In genomic region chr12:80229010-80229800, GRCm38 (mm10) we compare ENCODE assay signal across 9 mouse cellular contexts. TPM values are rescaled to one million over a fixed set of nuclear protein-coding genes. Genes with fewer than 3 reads are reported as not detected.
DNase-seq lines count a peak whose midpoint lies in the region; ATAC-seq and TF ChIP-seq lines count a peak whose summit lies in the region.
"Had no signal": no experiment of that assay in that cellular context is flagged by ENCODE, and none has a peak within 500 bp of the region (broad histone marks: within the 10 kb centered on the region; RNA-seq: fewer than 3 reads in every experiment).

No protein-coding gene starts in this region.

- H3K4me3 ChIP-seq in forebrain, embryonic 12.5 days (replicated peaks): no peak overlapping the region
- H3K4me3 ChIP-seq in forebrain, embryonic 16.5 days (replicated peaks; ENCODE audit: low read length): no peak overlapping the region
- no peak overlapping the region for H3K4me3 ChIP-seq in ES-Bruce4 (ENCODE audit: low read depth, low read length)
- H3K4me3 ChIP-seq in heart, embryonic 16.5 days (ENCODE audit: low read length): no peak overlapping the region
- no peak overlapping the region for H3K4me3 ChIP-seq in liver, embryonic 16.5 days (ENCODE audit: low read depth, low read length)

- no peak for ATAC-seq in forebrain, embryonic 12.5 days (ENCODE audit: low FRiP score)
- ATAC-seq in forebrain, embryonic 16.5 days: no peak
- no peak for ATAC-seq in heart, embryonic 16.5 days (replicated peaks; ENCODE audit: extremely low read depth, insufficient read depth, low FRiP score)
- no peak for ATAC-seq in liver, embryonic 16.5 days (ENCODE audit: low read depth)
- no peak for ATAC-seq in activated CD4-positive, CD25-positive, alpha-beta regulatory T cell, adult 4 months

- TF ChIP-seq CTCF in ES-Bruce4 (IDR thresholded peaks at IDR 0.05; ENCODE audit: low read depth, low read length): no peak

- H3K9ac ChIP-seq in forebrain, embryonic 12.5 days: no peak overlapping the region
- no peak overlapping the region for H3K9ac ChIP-seq in forebrain, embryonic 16.5 days (replicated peaks; ENCODE audit: low read depth, low read length)
- no peak overlapping the region for H3K9ac ChIP-seq in ES-Bruce4 (ENCODE audit: low read depth, poor library complexity, severe bottlenecking)
- H3K9ac ChIP-seq in heart, embryonic 16.5 days (ENCODE audit: low read length): peak overlapping the region; percentile 53
- no peak overlapping the region for H3K9ac ChIP-seq in liver, embryonic 16.5 days (ENCODE audit: low read depth, low read length)

- 64% methylated on average over 5 of the region's 5 CpGs for WGBS in forebrain, embryonic 12.5 days
- 71% methylated on average over 5 of the region's 5 CpGs for WGBS in forebrain, embryonic 16.5 days
- 28% methylated on average over 5 of the region's 5 CpGs for WGBS in heart, embryonic 16.5 days
- WGBS in liver, embryonic 16.5 days (ENCODE audit: insufficient replicate concordance): 14% methylated on average over 5 of the region's 5 CpGs

- peaks cover 54% of the 10 kb centered on the region for H3K4me1 ChIP-seq in forebrain, embryonic 12.5 days
- peaks cover 28% of the 10 kb centered on the region for H3K4me1 ChIP-seq in forebrain, embryonic 16.5 days (replicated peaks; ENCODE audit: control insufficient read depth, insufficient read depth, low read length)
- peaks cover 26% of the 10 kb centered on the region for H3K4me1 ChIP-seq in ES-Bruce4 (ENCODE audit: control insufficient read depth, insufficient read depth, low read length)
- H3K4me1 ChIP-seq in heart, embryonic 16.5 days (ENCODE audit: control insufficient read depth, insufficient read depth, low read length): peaks cover 79% of the 10 kb centered on the region
- H3K4me1 ChIP-seq in liver, embryonic 16.5 days (ENCODE audit: control insufficient read depth, low read depth, low read length): peaks cover 29% of the 10 kb centered on the region

- H3K27me3 ChIP-seq in forebrain, embryonic 12.5 days: no peaks in the 10 kb centered on the region
- H3K27me3 ChIP-seq in forebrain, embryonic 16.5 days (replicated peaks; ENCODE audit: control insufficient read depth, insufficient read depth, low read length): no peaks in the 10 kb centered on the region
- no peaks in the 10 kb centered on the region for H3K27me3 ChIP-seq in ES-Bruce4 (ENCODE audit: control insufficient read depth, insufficient read depth, low read length, poor library complexity, severe bottlenecking)
- no peaks in the 10 kb centered on the region for H3K27me3 ChIP-seq in heart, embryonic 16.5 days (ENCODE audit: control insufficient read depth, insufficient read depth, low read length)
- H3K27me3 ChIP-seq in liver, embryonic 16.5 days (ENCODE audit: control insufficient read depth, insufficient read depth, low read depth, low read length): no peaks in the 10 kb centered on the region
- H3K27me3 ChIP-seq: CH12.LX had no signal

- peak overlapping the region; percentile 48; the same call in 1 of the 2 replicates for H3K27ac ChIP-seq in forebrain, embryonic 12.5 days
- H3K27ac ChIP-seq in forebrain, embryonic 16.5 days (ENCODE audit: low read length): no peak overlapping the region; the same call in 1 of the 2 replicates
- H3K27ac ChIP-seq in ES-Bruce4 (ENCODE audit: insufficient read depth, low read length): peak overlapping the region; percentile 91
- H3K27ac ChIP-seq in heart, embryonic 16.5 days (ENCODE audit: low read length): peak overlapping the region; percentile 96
- peak overlapping the region; percentile 84 for H3K27ac ChIP-seq in liver, embryonic 16.5 days (ENCODE audit: low read length)

- no peak for TF ChIP-seq POLR2A in ES-Bruce4 (IDR thresholded peaks at IDR 0.05; ENCODE audit: insufficient read depth, low read length)

- DNase-seq in urinary bladder, adult 2 months (ENCODE audit: low spot score): no peak
- DNase-seq in adrenal gland, postnatal 36 days: no peak

- H3K9me3 ChIP-seq in forebrain, embryonic 12.5 days: no peaks in the 10 kb centered on the region
- H3K9me3 ChIP-seq in forebrain, embryonic 16.5 days (ENCODE audit: control insufficient read depth, low read length): no peaks in the 10 kb centered on the region
- H3K9me3 ChIP-seq in ES-Bruce4 (replicated peaks; ENCODE audit: control insufficient read depth, insufficient read depth, low read length, poor library complexity, severe bottlenecking): no peaks in the 10 kb centered on the region
- H3K9me3 ChIP-seq in heart, embryonic 16.5 days (replicated peaks; ENCODE audit: control insufficient read depth, low read length): peaks cover 6% of the 10 kb centered on the region
- H3K9me3 ChIP-seq in liver, embryonic 16.5 days (replicated peaks; ENCODE audit: control insufficient read depth, low read length): no peaks in the 10 kb centered on the region

- H3K36me3 ChIP-seq in forebrain, embryonic 12.5 days (replicated peaks): 0 out of 2 replicates have a peak, but pooled peaks cover under 1% of the 10 kb centered on the region
- no peaks in the 10 kb centered on the region for H3K36me3 ChIP-seq in forebrain, embryonic 16.5 days (ENCODE audit: control insufficient read depth, insufficient read depth)
- no peaks in the 10 kb centered on the region for H3K36me3 ChIP-seq in ES-Bruce4 (ENCODE audit: control insufficient read depth, insufficient read depth, low read length, poor library complexity, severe bottlenecking)
- H3K36me3 ChIP-seq in heart, embryonic 16.5 days (ENCODE audit: control insufficient read depth, insufficient read depth): no peaks in the 10 kb centered on the region
- H3K36me3 ChIP-seq in liver, embryonic 16.5 days (ENCODE audit: control insufficient read depth, insufficient read depth): no peaks in the 10 kb centered on the region

- no peak overlapping the region for H3K4me2 ChIP-seq in forebrain, embryonic 12.5 days
- no peak overlapping the region for H3K4me2 ChIP-seq in forebrain, embryonic 16.5 days (ENCODE audit: low read length)
- peak overlapping the region; percentile 51 for H3K4me2 ChIP-seq in heart, embryonic 16.5 days (ENCODE audit: low read depth, low read length)
- peak overlapping the region; percentile 26 for H3K4me2 ChIP-seq in liver, embryonic 16.5 days (ENCODE audit: low read depth, low read length)

- TF ChIP-seq EP300 in ES-Bruce4 (IDR thresholded peaks at IDR 0.05; ENCODE audit: insufficient read depth, low read depth, low read length): no peak

RNA-seq across cellular contexts. Expression of gene Actn1, which starts 31.0 kb away (rescaled TPM):
- 18.5 and 21.9 TPM in 2 replicates for polyA plus RNA-seq in forebrain, embryonic 12.5 days (2016; fragmentation: Nextera tagmentation; extraction: Ambion mirVana)
- 8.9 and 11.0 TPM in 2 replicates for polyA plus RNA-seq in forebrain, embryonic 16.5 days (2015; fragmentation: Nextera tagmentation; extraction: Ambion mirVana)
- polyA plus RNA-seq in ES-Bruce4 (2011; ENCODE audit: insufficient read depth, insufficient read length, low read depth, missing spikeins): 193 and 203 TPM in 2 replicates
- polyA plus RNA-seq in heart, embryonic 16.5 days (2015; fragmentation: Nextera tagmentation; extraction: Ambion mirVana): 31.0 and 33.1 TPM in 2 replicates
- 7.9 and 10.3 TPM in 2 replicates for polyA plus RNA-seq in liver, embryonic 16.5 days (2015; fragmentation: Nextera tagmentation; extraction: Ambion mirVana)
- polyA plus RNA-seq in activated CD4-positive, CD25-positive, alpha-beta regulatory T cell, adult 4 months (2017; shearing (Covaris generic)): 10 to 100 TPM; 31.8 to 34.3 TPM
- 435 and 605 TPM in 2 replicates for polyA plus RNA-seq in urinary bladder, adult 2 months (2012; rRNA removed)
- total RNA-seq in adrenal gland, postnatal 36 days (2021): 10 to 100 TPM; 31.2 to 46.1 TPM

Comparison
In these comparisons a context has a peak if more than half of its experiments do, and no peak if none do; other contexts are left out.
1. H3K4me2 ChIP-seq: peak in heart, embryonic 16.5 days (single experiment) and liver, embryonic 16.5 days (single experiment); none in forebrain, embryonic 12.5 days (single experiment) and forebrain, embryonic 16.5 days (single experiment).